Mouse (Mus musculus) lung, adult 2 months (tissue): Measurements from ENCODE around the gene Kmt5c. TPM values are rescaled to one million over a fixed set of nuclear protein-coding genes. Genes with fewer than 3 reads are reported as not detected.

Experiments
- DNase-seq: peaks from one replicate; pipeline ENCODE4 v3.0.0; 2022
- H3K4me1 ChIP-seq: fragments of 200-500 bp; 2 replicates; pipeline ENCODE4 v1.6.1; 2011; ENCODE audit warnings: low read length; ENCODE audit not compliant: control insufficient read depth, insufficient read depth
- H3K4me3 ChIP-seq: fragments of 200-500 bp; replicated peaks from 2 replicates; pipeline ENCODE3; 2011; ENCODE audit warnings: low read depth, mild to moderate bottlenecking, control low read depth, low read length; ENCODE audit errors: extremely low read depth
- CTCF ChIP-seq: fragments of 200-500 bp; IDR thresholded peaks from 2 replicates; pipeline ENCODE4 v1.5.1; 2011; ENCODE audit warnings: mild to moderate bottlenecking, low read length, control low read depth; ENCODE audit not compliant: insufficient read depth
- POLR2A ChIP-seq: fragments of 200-500 bp; IDR thresholded peaks from 2 replicates; pipeline ENCODE4 v1.6.1; 2011; ENCODE audit warnings: low read depth, mild to moderate bottlenecking, control low read depth, low read length, borderline replicate concordance; ENCODE audit errors: extremely low read depth
- WGBS: fragments of 180-500 bp; shearing (Covaris S2); methylation state at CpG from one replicate; pipeline ENCODE4 v1.1.7; 2018; 5-methylcytosine and 5-hydroxymethylcytosine counted together
- polyA plus RNA-seq: library from polyadenylated mRNA; depleted of rRNA; stranded (reverse); fragments of >200 nt; gene quantifications from 2 replicates; pipeline ENCODE4 v1.2.3, GENCODE M21; 2012

The Kmt5c gene
- polyA plus RNA-seq, 1 experiment: 104 TPM

DNA sequence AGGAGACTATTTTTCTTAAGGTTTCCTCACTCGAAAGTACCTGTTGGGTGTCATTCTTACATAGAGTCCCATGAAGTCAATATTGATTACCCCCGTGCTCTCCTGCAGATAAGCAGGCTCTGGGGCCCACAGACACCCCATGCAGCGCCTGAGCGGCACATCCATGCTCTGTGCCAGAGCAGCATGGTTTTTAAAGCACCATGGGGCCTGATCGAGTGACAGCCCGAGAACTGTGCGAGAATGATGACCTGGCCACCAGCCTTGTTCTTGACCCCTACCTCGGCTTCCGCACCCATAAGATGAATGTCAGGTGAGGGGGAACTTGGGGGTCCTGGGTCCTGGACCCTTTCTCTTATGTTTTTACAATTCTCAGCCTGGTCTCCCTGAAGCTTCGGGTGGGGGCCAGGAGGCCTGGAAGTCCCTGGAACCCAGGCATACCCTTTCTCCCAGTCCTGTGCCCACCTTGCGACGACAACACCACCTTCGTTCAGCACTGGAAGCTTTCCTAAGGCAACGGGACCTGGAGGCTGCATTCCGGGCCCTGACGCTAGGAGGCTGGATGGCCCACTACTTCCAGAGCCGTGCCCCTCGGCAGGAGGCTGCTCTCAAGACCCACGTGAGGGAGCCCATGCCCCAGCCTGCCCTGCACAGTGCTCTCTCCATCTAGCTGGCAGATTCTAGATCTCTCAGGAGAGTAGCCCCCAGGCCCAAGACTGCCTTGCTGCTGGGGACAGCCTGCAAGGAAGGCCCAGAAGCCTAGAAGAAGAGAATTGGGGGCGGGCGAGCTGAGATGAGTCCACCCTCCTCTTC, 2.0 kb downstream of the Kmt5c start:
- DNase-seq: no peak
- Histone ChIP-seq H3K4me3 (no peak overlapping the region), H3K4me1 (peaks cover 5% of the 10 kb centered on the region; the same call in 1 of the 2 replicates)
- 86% methylated on average over 21 of the region's 21 CpGs for WGBS
- no peak for TF ChIP-seq CTCF
- no peak for TF ChIP-seq POLR2A

DNA sequence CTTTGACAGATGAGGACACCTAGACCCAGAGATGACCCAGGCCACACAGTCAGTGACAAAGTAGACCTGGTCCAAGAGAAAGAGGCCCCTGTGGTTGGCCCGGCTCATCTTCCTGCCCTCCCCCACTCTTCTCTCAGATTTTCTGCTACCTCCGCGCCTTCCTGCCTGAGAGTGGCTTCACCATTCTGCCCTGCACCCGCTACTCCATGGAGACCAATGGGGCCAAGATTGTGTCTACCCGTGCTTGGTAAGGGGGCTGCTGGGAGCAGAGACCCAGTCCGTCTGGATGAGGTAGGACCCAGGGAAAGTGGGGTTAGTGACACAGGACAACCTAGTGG, 2.5 kb downstream of the Kmt5c start:
- no peak for DNase-seq
- Histone ChIP-seq H3K4me1 (peaks cover 5% of the 10 kb centered on the region; the same call in 1 of the 2 replicates), H3K4me3 (no peak overlapping the region)
- WGBS: 86% methylated on average over 6 of the region's 6 CpGs
- no peak for TF ChIP-seq CTCF

DNA sequence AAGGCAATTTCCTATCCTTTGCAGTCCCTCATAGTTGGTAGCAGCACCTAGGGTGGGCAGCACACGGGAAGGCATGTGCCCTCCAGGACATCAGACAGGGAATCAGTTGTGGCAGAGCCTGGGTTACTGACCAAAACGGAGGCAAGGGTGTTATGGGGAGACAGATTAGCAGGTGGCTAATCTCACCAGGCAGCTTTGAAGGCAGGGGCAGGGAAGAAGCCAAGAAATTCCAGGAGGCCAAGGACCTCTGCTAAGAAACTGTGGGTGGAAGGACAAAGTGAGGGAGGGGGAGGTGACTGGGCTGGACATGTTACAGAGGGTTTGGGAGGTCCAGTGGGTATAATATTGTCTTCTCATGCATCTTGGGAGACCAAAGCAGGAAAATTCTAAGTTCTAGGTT, 3.4 kb downstream of the Kmt5c start:
- H3K4me1 ChIP-seq: peaks cover 5% of the 10 kb centered on the region; the same call in 1 of the 2 replicates
- no peak for TF ChIP-seq POLR2A
- TF ChIP-seq CTCF: no peak
- no peak for DNase-seq
- no peak overlapping the region for H3K4me3 ChIP-seq
- WGBS: 43% methylated on average over 2 of the region's 2 CpGs

DNA sequence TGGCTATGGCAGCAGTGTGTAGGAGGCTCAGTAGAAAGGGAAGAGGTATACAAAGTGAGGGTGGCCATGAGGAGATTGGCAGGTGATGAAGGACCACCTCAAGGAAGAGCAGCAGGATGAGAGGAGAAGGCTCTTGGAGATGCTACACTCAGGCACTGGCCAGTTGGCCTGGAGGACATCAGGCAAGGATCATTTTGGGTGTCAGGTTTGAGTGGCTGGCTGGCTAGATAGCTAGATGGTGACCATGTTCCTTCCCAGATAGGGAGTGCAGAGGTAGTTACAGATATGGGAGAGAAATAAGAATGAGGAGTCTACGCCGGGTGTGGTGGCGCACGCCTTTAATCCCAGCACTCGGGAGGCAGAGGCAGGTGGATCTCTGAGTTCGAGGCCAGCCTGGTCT, 5.0 kb downstream of the Kmt5c start:
- Histone ChIP-seq H3K4me1 (peaks cover 5% of the 10 kb centered on the region; the same call in 1 of the 2 replicates), H3K4me3 (no peak overlapping the region)
- DNase-seq: no peak
- 97% methylated on average over 6 of the region's 6 CpGs for WGBS
- TF ChIP-seq CTCF (no peak), POLR2A (no peak)

DNA sequence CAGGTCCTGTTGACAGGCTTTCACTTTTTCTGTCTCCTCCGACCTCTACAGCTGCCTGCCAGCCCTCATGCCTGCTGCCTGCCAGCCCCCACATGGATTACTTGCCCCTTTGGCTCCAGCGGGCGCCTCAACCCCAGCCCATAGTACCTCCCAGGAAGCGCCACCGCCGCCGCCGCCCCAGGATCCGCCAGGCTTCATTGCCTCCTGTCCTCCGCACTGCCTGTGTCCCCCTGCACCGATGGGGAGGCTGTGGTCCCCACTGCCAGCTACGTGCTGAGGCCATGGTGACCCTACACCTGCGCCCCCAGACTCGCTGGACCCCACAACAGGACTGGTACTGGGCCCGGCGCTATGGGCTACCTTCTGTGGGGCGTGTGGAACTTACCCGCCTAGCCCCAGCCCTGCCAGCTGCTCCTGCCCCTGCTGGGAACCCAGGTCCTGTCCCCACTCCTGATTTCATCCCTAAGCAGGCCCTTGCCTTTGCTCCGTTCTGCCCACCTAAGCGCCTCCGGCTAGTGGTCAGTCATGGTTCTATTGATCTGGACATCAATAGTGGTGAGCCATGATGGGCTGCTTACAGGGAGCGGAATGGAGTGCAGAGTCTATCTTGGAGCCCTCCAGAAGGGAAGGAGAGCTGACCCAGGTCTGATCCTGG, 6.5 kb downstream of the Kmt5c start:
- DNase-seq: no peak
- 86% methylated on average over 22 of the region's 22 CpGs for WGBS
- H3K4me3 ChIP-seq: no peak overlapping the region
- H3K4me1 ChIP-seq: peaks cover 2% of the 10 kb centered on the region; the same call in 1 of the 2 replicates
- TF ChIP-seq CTCF: no peak
- TF ChIP-seq POLR2A: no peak

DNA sequence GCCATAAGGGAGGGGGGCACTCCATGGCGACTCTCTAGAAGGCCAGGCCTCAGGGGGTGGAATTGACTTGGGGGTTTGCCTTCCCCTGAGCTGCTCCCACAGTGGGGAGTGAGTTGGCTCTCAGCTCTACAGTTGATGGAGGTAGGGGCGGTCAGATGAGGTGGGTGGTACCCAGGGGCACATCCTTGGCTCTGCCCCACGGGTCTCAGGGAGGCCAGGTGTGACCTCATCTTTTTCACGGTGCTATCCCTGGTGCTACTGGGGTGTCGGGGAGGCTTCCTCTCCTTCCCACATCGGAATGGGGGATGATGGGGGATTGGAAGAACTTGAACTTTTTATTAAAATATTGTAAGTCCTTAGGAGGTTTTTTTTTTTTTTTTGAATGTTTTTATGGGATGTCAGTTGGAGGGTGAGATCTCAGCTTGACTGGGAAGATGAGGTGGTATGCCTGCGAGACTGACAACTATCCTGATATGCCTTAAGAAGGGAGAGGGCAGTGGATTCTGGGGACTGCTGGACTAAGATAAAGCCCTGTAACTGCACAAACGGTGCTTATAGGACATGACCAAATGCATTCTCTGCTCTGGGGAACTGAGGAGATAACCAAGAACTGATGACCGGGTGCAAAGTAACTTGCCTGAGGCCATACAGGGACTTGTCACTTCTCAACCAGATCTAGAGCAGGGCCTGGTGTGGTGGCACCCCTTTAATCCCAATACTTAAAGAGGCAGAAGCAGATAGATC, 7.4 kb downstream of the Kmt5c start:
- TF ChIP-seq CTCF (no peak), POLR2A (no peak)
- WGBS: 69% methylated on average over 9 of the region's 9 CpGs
- Histone ChIP-seq H3K4me1 (peaks cover 4% of the 10 kb centered on the region), H3K4me3 (no peak overlapping the region)
- DNase-seq: no peak

DNA sequence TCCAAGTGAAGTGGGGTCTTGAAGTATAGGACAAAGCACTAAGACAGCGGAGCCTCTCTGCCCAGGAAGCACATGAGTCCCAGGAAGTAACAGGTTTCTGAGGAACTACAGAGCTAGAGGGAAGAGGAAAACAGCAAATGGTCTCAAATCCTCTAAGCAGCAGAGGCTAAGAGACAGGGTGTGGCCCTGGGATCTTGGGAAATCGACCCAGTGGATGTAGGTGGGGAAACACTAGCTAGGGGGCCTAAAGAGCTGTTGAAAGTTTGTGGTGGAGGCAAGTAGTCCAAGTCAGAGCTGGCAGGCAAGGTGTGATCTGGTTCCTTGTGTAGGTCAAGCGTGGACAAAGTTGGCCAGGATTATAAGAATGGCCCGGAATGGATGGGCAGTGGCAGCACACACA, 8.4 kb downstream of the Kmt5c start:
- no peak overlapping the region for H3K4me3 ChIP-seq
- TF ChIP-seq POLR2A: no peak
- TF ChIP-seq CTCF: no peak
- DNase-seq: no peak
- H3K4me1 ChIP-seq: peaks cover 4% of the 10 kb centered on the region; the same call in 1 of the 2 replicates
- 62% methylated on average over 4 of the region's 4 CpGs for WGBS

DNA sequence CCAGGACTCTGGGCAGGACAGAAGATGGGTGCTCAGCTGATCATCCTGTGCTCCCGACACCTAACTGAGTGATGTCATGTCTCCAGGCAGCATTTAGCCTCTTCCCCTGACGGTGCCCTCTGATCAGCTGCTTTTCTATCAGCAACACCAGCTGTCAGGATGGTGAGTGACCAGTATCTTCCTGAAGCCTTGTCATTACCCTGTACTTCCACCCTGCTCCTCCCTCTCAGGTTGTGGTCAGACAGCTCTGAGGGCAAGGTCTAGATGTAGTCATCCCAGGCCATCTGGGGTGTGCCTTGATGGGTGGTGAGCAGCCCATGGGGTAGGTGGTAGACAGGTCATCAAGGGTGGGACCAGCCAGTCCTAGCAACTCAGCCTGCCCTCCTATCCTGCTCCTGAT, 9.3 kb downstream of the Kmt5c start:
- TF ChIP-seq CTCF (no peak), POLR2A (no peak)
- no peak for DNase-seq
- WGBS: 80% methylated on average over 2 of the region's 2 CpGs
- H3K4me3 ChIP-seq: no peak overlapping the region
- H3K4me1 ChIP-seq: peaks cover 4% of the 10 kb centered on the region; the same call in 1 of the 2 replicates

DNA sequence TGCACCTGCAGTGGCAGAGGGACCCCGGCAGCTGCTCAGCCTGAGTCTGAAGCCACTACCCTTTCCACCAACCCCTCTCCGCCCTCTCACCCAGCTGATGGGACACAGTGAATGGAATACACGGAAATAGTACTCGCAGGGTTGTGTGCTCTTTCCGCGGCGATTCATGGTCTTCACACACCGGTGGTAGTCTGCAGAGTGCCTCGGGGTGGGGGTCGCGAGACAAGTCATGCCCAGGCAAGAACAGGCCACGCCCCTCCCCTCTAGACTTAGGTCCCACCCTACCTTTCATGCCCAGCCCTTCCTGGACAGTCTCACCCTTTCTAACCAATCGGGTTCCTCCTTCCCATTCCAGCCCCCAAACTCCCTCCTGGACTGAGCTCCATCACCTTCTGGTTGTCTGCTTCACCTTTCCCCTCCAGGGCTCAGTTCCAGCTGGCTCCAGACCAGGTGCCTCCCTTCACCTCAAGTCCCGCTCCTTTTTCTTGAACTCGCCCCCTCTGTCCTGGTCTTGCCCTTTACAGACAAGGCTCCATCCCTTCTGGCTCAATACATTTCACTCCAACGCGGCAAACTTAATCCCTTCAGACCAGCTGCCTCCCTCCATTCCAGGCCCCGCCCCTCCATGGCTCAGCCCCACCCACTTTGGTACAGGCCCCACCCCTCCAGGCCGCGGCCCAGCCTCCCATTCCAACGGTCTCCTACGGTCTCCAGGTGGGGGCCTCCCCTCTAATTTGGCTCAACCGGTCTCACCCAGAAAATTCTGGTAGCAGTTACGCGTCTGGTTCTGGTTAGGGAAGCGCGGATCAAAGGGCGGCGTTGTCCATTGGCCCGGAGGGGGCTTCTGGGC, 12.3 kb downstream of the Kmt5c start:
- DNase-seq: peak; percentile 49
- H3K4me1 ChIP-seq: peaks cover 4% of the 10 kb centered on the region; the same call in 1 of the 2 replicates
- H3K4me3 ChIP-seq: peak overlapping the region; percentile 54
- 3% methylated on average over 30 of the region's 30 CpGs for WGBS
- no peak for TF ChIP-seq CTCF
- no peak for TF ChIP-seq POLR2A
